Mouse (Mus musculus) layer of hippocampus, postnatal 14 days (tissue): ENCODE data around the gene Rpap1. TPM values are rescaled to one million over a fixed set of nuclear protein-coding genes. Genes with fewer than 3 reads are reported as not detected.
A peak's percentile ranks its signal among the peaks of the same experiment; 100 is the strongest.

ENCODE experiments used
- DNase-seq, 2 experiments: peaks; one replicate each; pipeline ENCODE4 v3.0.0; 2021 to 2022; ENCODE audit warnings: low spot score in 2 of 2, mixed read lengths in 1 of 2
- total RNA-seq, 2 experiments: library from RNA; stranded (reverse); gene quantifications; 2 replicates each; pipeline ENCODE4 v1.2.3; 2021

The Rpap1 gene
- total RNA-seq, 2 experiments from 2014 or later = 18.3 to 18.7 TPM

DNA sequence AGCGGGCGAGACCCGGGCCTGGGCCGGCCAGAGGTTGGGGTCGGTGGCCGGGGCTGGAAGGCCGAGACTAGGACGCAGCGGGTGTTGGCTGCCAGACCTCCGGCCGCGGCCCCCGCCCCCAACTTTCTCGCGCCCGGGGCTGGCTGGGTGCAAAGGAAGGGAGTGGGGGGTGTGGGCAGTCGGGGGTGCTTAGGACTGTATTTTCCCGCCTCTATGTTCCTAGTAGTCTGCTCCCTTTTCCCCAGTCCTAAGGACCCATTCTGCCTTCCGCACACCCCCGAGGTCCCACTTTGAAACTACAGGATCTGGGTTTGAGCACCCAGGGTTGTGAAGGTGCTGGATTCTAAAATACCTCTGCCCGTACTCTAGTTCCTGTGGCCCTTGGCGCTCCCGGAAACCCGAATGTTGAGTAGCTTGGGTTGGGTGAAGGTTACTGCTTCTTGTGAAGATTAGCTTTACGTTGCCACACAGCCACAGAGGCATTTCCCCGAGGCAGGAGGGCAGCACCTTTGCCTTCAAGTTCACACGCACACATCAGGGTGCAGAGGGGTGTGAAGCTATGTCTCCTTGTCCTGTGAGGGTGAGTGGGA lies 12.7 kb upstream of the Rpap1 start:
- peak in 1 of 2 experiments; percentile 5 for DNase-seq

DNA sequence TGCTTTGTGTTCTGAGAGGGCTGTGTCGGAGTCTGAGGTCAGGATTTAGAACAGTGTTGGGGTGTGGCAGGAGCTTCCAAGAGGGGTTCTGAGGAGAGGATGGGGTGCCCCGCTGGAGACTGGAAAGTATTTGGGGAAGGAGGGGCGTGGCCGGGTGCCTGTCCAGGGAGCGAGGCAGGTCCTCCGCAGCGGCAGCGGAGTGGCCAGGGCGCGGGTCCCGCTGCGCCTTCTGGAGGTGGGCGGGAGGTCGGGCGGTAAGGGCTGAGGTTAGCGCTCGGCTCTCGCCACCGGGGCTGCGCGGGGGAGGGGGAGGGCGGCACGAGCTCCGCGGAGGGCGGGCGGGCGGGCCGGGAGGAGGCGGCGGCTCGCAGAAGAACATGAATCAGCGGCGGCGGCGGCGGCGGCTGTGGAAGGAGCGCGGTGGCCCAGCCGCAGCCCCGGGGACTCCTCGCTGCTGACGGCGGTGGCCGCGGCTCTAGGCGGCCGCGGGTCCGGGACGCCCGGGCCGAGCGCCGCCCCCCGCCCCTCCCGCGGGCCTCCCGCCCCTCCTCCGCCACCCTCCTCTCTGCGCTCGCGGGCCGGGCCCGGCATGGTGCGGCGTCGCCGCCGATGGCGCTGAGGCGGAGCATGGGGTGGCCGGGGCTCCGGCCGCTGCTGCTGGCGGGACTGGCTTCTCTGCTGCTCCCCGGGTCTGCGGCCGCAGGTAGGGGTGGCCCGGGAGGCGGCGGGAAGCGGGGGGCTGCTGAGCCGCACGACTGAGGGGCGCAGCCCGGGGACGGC lies 12.0 kb upstream of the Rpap1 start:
- DNase-seq = peak in 1 of 2 experiments; percentile 20

DNA sequence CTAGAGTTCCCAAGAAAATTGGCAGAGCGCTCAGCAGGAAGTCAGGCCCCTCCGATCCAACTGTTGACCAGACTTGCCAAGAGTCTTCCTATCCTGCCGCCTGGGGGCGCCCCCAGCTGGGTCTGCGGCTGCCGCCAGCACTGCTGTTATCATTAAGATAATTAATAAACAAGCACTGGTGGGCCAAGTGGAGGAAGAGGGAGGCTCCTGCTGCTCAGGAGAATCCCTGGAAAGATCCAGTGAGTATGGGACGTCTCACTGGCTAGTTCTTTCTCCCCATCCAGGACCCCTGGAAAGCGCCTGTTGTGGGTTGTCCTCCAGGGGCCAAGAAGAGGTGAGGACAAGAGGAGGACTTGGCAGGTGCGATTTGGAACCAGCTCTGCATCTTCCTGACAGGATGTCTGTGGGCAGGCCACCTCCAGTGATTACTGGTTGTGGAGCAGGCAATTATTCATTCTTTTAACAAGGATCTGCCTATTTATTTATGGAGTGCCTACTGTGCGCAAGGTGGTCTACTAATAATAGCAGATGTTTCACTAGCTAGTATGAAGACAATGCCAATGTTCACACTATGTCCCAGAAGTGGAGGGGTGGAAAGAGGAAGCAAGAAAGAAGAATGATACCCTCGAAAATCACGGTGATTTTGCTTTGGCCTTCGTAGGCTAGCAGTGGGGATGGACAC lies 11.1 kb upstream of the Rpap1 start:
- DNase-seq = peak; percentile 64 to 70

DNA sequence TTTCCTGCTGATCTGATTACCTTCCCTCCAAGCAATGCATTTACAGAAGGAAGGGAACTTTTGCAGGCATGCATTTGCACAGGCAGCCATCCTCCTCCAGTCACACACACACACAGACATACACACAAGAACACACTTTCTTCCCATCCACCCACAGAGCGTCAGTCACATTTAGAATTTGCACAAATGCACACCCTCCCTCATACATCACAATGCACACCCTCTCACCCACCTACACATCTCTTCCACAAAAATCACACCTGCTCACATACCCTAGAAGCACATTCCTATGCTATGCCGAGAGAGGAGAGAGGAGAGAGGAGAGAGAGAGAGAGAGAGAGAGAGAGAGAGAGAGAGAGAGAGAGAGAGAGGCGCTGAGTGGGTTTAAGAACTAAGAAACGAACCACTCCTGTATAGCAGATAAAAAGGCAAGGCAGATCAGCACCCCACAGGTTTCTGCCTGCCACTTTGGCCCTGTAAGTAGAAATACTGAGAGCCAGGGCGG lies 10.0 kb upstream of the Rpap1 start, which contains the start of gene Tyro3:
TSS of gene Tyro3 (plus strand) at position 455 of the 505 bp plus-strand sequence.
- DNase-seq = no peak

DNA sequence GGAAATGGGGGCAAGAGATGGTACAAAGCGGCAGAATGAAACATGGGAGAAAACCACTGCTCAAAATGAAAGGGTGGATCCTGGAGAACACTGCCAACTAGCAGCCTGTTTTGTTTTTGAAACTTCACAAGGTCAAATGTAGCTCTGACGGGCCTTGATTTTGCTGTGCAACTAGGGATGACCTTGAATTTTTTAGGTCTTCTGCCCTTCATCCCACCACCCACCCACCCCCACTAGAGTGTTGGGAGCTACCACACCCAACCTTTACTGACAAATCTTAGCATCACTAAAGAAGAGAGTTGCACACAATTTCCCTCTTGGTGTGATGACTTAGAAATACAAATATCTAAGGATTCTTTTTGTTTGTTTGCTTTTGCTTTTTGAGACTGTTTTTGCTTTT lies 2.7 kb upstream of the Rpap1 start:
- no peak for DNase-seq

DNA sequence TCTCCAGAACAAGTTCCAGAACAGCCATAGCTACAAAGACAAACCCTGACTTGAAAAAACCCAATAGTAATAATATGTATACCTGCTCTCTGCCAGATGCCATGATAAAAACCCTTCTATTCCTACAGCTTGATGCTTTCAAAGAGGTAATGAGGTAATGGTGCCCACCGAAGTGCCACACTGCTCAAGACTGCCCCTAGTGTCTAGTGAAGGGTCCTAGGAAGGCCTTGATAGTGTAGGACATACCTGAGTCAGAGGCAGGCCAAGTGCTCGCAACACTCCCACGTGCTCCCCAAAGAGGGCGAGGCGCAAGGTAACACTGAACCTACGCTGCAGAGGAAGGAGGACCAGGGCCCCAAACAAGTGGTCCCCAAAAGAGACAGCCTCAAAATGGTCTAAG lies 20.1 kb downstream of the Rpap1 start:
- DNase-seq = no peak

DNA sequence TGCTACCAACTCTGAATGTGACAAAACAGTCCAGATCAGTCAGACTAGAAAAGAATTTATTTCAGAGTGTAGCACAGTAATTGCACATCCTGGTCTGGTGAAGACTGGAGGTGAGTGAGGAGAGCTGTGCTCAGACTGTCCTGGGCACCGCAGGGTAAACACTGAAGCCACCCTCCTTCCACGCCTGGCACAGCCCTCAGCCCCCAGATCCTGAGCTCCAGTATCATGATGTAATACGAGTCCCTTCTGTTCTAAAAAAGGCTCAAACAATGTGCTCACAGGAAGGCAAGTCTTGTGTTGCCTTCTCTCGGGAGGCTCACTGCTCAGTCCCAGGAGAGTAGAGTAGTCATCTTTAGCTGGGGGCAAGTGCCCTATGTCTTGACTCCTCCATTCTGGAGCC lies 23.4 kb downstream of the Rpap1 start:
- DNase-seq = no peak

DNA sequence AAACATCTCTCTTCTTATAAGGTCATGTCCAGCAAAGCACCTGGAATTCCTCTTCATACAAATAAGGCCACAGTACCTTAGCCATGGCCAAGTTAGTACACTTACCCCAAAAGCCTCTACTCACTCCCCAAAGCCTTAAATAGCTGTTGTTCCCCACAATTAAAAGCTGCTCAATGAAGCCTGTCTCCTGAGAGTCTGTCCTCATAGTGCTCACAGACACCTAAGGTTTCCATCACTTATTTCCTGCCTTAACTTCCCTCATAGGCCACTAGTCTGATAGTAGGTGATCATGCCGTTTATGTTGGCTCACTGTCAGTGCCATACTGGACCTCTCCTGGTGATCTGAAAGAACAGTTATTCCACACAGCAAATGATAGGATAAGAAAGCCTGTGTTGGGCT lies 25.1 kb downstream of the Rpap1 start:
- no peak for DNase-seq

DNA sequence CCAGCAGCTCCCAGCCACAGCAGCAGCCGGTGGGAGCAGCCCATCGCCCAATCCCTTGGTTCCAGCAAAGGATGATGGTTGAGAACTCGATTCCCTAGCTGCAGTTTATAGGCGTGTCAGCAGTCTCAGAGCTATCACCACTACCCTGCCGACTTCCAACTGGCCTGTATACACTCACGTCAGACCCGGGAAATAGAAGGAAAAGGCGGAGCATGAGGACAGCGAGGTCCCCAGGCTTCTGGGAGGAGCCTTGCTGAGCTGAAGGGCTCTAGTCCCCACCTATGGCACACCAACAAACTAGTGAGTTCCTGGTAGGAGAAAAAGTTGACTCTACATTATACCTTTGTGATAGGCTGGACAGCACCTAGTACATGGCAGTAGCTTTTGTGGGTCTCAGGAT lies 27.1 kb downstream of the Rpap1 start, which contains the start of gene Ltk:
TSS of gene Ltk (minus strand) at position 181 of the 400 bp plus-strand sequence.
- DNase-seq = no peak

DNA sequence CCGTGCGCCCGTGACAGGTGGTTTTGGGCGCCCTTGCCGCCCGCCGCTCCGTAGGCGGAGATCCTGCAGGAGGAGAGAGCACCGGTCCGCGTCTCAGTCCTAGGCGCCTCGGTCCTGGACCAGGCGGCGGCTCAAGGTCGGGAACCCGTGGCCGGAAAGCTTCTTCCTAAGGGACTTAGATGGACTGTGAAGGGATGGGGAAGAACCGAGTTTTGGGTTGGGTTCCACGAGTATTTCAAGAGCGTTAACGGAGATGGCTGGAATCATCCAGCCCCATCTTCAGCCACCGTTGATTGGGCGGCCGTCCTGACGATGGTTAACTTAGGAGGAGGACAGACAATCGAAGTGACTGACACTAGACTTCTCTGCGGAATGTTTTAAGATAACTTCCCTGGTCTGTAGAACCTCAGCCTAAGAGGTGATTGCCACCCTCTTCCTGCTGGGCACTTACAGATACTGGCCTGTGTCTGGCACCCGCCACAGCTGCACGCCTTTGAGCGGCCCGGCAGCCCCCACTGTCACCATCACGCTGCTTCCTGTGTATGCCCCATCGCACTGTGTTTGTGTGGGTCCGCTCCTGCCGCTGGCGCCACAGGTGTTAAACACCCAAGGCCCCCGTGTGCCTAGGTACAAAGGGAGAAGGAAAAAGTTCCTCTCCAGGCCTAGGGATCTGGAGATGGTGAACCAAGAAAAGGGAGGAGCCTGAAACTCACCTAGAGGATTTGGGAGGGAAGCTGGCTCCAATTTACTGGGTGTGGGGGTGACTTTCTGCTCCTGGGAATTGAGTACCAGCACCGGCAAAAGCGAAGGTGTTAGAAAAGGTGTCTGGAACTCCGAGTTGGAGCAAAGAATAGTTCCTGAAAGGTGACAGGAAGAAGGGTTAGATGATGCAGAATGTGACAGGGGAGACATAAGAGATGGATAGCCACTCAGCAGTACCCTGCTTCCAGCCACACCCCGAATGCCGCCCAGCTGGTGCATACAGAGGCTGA lies 28.2 kb downstream of the Rpap1 start:
- DNase-seq = no peak

DNA sequence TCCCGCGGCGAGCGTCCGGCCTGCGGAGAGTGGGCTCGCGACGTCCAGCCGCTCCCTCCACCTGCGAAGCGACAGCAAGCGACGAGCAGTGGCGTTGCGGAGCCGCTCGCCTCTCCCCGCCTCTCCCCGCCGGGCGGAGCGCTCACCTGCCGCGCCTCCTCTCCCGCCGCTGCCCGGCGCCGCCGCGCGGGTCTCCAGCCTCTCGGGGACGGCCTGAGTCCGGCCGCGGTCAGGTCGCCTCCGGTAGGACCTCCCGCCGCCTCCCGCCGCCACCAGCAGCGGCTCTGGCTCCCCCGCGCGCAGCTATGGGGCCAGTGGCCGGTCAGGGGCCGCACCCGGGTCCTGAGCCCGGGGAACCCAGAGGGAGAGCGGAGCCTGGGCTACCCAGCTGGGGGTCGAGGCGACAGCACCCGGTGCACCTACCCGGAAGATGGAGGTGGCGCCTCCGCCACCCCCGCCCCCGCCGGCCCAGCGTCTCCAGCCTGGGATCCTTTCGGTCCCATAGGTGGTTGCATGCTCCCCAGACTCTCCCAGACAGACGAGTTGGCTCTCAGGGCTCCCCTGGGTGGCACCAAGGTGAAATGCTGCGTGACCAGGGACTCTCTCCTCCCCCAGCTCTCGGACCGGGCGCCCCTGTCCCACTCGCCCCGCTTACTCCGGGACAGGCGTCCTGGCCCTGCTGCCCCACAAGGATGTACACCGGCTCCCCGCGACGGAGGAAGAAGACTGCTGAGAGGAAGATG lies 29.1 kb downstream of the Rpap1 start:
- no peak for DNase-seq

DNA sequence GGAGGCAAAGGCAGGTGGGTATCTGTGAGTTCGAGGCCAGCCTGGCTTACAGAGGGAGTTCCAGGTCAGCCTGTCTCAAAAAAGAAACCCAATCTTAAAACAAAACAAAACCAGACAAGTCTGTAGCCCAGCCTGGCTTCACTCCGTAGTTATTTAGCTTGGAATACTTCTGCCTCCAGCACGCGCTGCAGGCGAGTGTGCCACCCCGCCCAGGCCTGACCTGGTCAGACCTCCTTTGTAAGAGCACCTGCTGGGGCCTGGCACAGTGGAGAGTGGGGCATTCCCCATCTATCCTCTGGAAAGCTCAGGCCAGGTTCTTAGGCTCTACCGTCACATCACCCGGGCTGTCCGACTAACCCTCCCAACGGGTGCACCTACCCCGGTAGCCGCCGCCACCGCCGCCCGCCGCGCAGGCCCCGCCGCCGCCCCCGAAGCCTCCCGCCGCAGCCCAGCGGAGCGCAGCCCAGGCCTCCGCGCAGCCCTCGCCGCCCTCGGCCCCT lies 29.7 kb downstream of the Rpap1 start:
- no peak for DNase-seq

DNA sequence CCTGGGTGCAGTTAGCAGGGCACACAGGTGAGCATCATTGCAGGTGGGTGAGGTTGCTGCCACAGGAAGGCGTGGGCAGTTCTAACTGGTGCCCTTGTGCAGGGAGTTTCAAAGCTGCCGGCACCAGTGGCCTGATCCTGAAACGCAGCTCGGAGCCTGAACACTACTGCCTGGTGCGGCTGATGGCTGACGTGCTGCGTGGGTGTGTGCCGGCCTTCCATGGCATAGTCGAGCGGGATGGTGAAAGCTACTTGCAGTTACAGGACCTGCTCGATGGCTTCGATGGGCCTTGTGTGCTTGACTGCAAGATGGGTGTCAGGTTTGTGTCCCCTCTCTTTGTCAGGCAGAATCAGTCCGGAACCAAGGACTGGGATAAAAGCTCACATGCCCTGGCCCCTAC lies 38.1 kb downstream of the Rpap1 start:
- DNase-seq = no peak

DNA sequence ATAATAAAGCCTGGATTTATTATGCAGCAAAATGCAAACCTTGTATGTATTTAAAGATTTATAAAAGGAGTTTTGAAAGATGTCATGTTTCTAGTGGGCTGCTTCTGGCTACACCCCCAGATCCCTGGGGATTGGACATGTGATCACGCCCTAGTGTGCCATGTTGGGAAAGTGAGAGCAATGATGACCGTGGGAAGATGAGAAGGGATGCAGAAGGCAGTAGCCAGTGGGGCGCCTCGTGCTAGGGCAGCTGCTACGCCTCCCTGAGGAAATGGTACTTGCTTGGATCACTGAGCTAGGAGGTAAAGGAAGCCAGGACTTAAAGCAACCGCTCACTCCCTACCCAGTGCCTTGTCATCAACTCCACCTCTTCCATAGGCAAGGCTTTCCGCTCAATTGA lies 39.8 kb downstream of the Rpap1 start:
- no peak for DNase-seq

DNA sequence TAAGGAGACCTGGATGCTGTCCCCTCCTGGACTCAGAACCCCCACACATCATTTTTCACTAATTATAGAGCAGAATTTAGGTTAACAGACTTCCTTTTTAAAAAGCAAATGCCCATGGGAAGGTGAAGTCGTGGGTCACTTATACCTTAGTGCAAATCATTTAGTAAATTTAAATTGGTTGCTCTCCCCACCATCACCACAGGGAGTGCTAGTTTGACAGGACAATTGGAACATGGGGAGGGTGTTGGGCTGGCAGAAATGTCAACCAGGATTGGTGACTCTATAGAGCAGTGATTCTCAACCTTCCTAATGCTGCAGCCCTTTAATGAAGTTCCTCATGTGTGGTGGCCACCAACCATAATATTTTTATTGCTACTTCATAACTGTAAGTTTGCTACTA lies 42.1 kb downstream of the Rpap1 start:
- no peak for DNase-seq

DNA sequence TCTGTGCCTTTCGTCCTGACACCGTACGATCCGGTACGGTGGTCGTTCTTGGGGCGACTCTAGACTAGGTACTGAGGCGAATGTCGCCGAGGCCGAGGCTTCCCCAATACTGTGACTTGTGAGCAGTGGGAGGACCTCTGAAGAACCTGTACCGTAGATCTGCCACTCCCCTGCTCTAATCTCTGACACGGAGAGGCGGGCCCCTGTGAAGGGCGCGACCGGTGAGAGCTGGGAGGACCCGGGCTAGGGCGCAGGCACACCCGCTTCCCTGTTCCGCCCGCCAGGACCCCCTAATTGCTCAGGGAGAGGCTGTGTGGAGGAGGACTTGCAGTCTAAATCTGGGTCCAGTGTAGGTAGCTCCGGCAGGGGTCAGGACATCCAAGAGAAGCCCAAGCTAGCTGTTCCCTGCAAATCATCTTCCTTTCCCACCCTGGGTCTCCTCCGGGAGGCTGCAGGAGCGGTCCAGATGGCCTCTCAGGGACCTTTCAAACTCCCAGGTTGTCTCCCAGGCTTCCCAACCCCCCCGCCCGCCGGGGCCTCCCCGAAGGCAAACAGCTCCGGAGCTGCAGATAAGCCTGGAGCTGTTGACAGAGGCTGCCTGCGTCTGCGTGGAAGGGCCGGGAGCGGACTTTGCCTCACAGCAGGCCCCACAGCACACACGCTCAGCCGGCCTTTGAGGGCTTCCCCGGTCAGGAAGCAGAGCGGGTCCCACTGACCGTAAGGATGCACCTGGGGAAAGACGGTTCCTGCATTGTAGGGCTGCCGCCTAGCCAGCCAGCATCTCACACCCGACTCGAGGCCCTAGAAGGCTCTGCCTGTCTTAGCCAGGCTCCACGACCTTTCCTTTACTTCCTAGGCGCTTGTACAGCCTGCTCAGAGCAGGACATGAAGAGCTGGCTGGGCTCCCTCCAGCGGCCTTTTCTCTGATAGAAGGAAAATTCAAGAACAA lies 42.9 kb downstream of the Rpap1 start:
- DNase-seq = peak in 1 of 2 experiments; percentile 31

DNA sequence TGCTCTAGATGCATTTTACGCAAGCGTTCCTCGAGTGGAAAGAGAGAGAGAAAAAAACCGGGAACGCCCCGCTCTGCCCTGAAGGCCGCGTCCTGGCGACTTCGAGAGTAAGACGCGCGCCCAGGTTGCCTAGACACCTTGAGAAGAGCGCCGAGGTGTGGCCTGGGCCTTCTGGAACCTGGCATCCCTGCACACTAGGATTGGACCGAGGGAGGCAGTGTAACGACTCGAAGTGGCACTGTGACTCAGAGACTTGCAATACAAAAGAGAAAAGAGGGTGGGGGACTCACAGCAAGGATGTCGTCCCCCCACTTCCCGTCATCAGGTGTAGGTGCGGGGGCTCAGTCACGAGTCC lies 43.6 kb downstream of the Rpap1 start:
- DNase-seq = no peak

DNA sequence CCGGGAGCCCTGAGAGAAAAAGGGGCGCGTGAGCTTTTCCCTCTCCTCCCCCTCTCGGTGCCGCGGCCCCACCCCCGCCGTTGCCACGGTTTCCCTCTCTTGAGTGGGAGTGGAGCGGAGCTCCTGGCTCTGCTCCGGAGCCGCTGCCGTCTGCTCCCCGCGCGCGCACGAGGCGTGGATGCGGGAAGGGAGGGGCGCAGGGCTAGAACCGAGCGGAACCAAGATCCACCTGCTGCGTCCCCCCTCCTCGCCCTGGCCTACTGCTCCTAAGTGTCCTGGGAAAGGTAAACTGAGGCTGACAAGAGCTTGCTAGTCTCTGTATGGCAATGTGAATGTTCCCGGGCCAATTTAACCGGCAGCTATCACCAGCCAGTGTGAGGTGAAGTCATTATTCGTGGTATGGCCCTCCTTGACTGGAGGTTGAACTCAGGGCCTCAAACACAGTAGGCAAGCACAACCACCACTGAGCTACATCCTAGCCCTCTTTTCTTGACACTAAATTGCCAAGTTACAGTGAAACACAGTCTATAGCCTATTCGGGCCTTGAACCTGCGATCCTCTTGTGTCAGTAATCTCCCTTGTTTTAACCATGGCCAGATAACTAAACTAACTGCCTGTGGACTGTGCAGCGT lies 44.0 kb downstream of the Rpap1 start:
- peak; percentile 65 to 72 for DNase-seq
